Mouse (Mus musculus) urinary bladder, postnatal 0 days (tissue): Measurements from ENCODE around the gene Cib4. TPM values are rescaled to one million over a fixed set of nuclear protein-coding genes. Genes with fewer than 3 reads are reported as not detected.

Experiments
- polyA plus RNA-seq: library from polyadenylated mRNA; unstranded; fragments of >200 nt; fragmentation: Nextera tagmentation; extraction: Ambion mirVana; gene quantifications from 2 replicates; pipeline ENCODE4 v1.2.1, GENCODE M21; 2015

Cib4 gene
- not detected in 2 replicates for polyA plus RNA-seq

DNA sequence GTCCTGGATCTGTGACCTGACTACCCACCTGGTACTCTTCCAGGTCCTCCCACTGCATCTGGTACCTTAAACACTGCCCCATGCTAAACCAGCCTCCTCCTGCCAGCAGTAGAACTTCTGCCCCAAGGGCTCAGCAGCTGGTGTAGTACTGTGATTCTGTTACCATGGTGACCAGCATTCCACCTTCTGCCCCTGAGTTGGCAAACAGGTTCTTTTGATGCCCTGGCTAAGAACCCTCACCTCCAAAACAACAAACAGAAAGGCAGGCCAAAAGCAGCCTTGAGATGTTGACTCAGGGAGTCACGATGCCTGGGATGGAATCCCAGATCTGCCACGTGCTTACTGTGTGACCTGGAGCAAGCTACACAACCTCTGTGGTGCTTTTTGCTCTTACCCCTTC lies at the start of gene Cib4:
Cib4 (minus strand) TSS at position 139 of the 400 bp plus-strand sequence.

DNA sequence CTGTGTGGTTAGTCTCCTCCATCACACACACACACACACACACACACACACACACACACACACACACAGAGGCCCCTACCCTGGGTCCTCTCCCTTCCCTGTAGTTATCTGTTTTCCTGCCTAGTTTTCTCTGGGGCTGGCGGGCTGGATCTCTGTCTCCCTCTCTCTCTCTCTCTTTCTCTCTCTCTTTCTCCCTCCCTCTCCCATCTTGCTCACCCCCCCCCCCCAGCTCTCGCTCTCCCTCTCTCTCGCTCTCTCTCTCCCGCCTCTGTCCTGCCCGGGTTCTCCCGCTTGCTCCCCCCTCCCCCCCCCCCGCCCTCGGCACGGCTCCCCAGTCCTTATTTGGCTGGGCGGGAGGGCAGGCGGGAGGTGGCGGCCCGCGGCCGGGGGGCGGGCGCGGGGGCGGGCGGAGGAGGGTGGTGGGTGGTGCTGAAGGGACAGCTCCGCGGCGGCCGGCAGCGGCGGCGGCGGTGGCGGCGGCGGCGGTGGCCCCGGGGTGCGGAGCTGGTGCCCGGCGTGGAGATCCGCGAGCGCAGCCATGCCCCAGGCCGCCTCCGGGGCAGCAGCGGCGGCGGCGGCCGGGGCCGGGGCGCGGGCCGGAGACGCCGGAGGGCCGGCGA lies 42.2 kb upstream of the Cib4 start, which contains the start of gene Kcnk3:
Kcnk3 (plus strand) TSS at position 490 of the 620 bp plus-strand sequence.

DNA sequence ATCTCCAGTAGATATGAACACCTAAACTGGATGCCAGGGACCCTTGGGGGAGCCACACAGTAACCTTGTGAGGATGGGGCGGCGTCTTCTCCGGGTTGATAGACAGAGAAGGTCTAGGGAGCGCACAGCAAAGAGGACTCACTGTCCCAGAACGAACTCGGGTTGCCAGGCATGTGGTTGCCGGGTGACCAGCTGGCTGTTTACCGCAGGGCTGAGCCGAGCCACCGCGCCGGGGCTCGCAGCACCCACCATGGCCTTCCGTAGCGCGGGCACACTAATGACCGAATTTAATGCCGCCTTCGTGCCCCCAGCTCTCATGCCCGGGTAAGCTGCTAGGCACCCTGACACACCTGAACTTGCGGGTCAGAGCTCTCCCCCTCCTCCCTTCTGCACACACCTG lies 79.8 kb downstream of the Cib4 start, which contains the start of gene 1700001C02Rik:
1700001C02Rik (plus strand) TSS at position 187 of the 400 bp plus-strand sequence.

DNA sequence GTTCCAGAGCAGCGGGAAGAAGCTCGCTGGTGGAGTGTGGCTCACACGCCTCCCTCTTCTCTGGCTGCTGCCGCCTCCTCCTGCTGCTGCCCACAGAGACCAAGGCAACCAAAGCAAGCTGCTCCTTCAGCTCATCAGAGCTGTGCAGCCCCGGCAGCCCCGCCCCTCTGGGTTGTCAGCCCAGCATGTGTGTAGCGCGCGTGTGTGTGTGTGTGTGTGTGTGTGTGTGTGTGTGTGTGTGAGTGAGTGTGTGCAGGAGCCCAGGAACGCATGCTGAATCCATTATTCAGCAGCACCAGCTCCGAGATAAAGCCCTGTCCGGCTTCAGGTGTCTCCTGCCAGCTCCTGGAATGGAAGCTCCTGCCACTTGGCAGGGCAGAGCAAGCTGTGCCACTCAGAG lies 83.8 kb downstream of the Cib4 start, which contains the start of gene Otof:
Otof (minus strand) TSS at position 112 of the 400 bp plus-strand sequence.

Other genes starting within 250 kb of the Cib4 start
- gene Otof, start 83.9 kb downstream of the Cib4 start, polyA plus RNA-seq: 0.07 TPM in 1 of 2 replicates, not detected in the other
- 0.31 TPM in 1 of 2 replicates, not detected in the other for gene 1700001C02Rik, start 79.8 kb downstream of the Cib4 start, polyA plus RNA-seq
- 17.2 and 21.2 TPM in 2 replicates for gene Kcnk3, start 42.3 kb upstream of the Cib4 start, polyA plus RNA-seq
- 27.8 and 31.3 TPM in 2 replicates for gene Slc35f6, start 102.1 kb upstream of the Cib4 start, polyA plus RNA-seq
- 63.8 and 67.7 TPM in 2 replicates for gene Cenpa, start 120.9 kb upstream of the Cib4 start, polyA plus RNA-seq
- 0.47 and 0.48 TPM in 2 replicates for gene Dpysl5, start 165.7 kb upstream of the Cib4 start, polyA plus RNA-seq